Mouse (Mus musculus): Measurements from ENCODE around the gene Greb1. TPM values are rescaled to one million over a fixed set of nuclear protein-coding genes. Genes with fewer than 3 reads are reported as not detected.
A peak's percentile ranks its signal among the peaks of the same experiment; 100 is the strongest.
"Not testable (repeated sequence)": the region's sequence is repeated elsewhere in the genome, so short reads cannot be mapped to it uniquely, and the experiment has no call there.

Greb1 gene
- polyA plus RNA-seq, 1 experiment from 2014 or later: 19.0 TPM

DNA sequence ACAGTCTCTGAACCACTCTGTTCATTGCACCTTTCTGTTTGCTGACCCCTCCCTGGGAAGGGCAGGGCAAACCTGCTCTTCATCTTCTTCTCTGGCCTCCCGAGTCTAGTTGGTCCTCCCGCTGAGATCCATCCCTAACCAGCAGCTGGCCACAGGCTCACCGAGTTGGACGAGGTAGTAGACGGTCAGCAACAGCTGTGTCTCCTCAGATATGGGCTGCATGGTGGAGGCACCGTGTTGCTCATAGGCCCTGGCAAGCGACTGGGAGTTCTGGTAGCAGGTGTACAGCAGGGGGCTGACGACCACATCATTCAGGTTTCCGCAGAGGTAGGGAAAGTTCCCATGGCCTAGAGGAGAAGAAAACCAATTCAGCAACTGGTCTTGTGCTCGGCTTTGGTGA is 86.1 kb downstream of the Greb1 start:
- H3K9me3 ChIP-seq: no peaks in the 10 kb centered on the region
- no peaks in the 10 kb centered on the region for H3K27me3 ChIP-seq (ENCODE audit: insufficient read depth, poor library complexity, severe bottlenecking)
- H3K4me1 ChIP-seq (replicated peaks): 0 out of 2 replicates have a peak, but pooled peaks cover 5% of the 10 kb centered on the region
- peaks cover 82% of the 10 kb centered on the region for H3K36me3 ChIP-seq
- 91% methylated on average over 10 of the region's 10 CpGs for WGBS
- H3K27ac ChIP-seq: no peak overlapping the region
- DNase-seq (ENCODE audit: low spot score): no peak
- no peak overlapping the region for H3K4me3 ChIP-seq

DNA sequence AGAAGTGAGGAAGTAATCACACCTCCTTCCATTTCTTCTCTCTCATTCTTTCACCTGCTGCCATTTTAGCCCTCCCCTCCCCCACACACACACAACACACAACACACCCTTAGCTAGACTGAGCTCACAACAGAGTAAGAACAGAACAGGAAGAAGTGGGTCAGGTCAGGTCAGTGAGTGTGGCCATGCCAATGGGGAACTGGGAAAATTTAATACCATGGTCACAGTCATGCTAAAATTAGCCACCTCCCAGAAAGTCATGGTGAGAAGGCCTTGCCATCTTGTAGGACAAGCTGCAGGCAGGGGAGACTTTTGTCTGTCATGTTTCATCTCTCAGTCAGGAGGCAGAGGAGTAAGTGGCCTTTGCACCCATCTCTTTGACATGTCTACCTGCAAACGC is 102.0 kb downstream of the Greb1 start:
- WGBS: 91% methylated on average over 1 of the region's 1 CpGs
- DNase-seq (ENCODE audit: low spot score): no peak

DNA sequence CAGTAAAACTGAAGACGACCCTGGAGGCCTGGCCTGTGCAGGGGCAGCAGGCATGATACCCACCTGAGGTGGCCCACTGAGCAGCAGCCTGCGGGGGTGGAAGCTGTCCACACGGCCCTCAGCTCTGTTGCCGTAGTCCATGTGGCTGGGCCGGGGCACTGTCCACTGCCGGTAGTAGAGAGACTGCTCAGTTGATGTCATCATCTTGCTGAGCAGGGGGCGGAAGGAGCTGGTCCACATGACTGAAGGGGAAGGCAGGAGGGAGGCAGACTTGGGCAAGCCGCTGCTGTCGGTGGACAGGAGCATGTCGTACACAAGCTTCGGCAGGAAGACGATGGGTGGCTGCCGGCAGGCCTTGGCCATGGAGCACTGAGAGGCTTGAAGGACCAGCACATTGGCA is 104.5 kb downstream of the Greb1 start:
- 94% methylated on average over 13 of the region's 13 CpGs for WGBS
- Histone ChIP-seq H3K4me1 (replicated peaks) (no peaks in the 10 kb centered on the region), H3K9me3 (no peaks in the 10 kb centered on the region), H3K36me3 (peaks cover 92% of the 10 kb centered on the region), H3K27ac (no peak overlapping the region), H3K27me3 (ENCODE audit: insufficient read depth, poor library complexity, severe bottlenecking) (no peaks in the 10 kb centered on the region), H3K4me3 (no peak overlapping the region)
- no peak for DNase-seq (ENCODE audit: low spot score)

More for the DNA sequence above, 102.0 kb downstream of the Greb1 start:
- H3K4me3 ChIP-seq: no peak overlapping the region
- no peaks in the 10 kb centered on the region for H3K27me3 ChIP-seq (ENCODE audit: insufficient read depth, poor library complexity, severe bottlenecking)
- H3K4me1 ChIP-seq (replicated peaks): no peaks in the 10 kb centered on the region
- H3K27ac ChIP-seq: no peak overlapping the region
- H3K36me3 ChIP-seq: peaks cover 92% of the 10 kb centered on the region
- H3K9me3 ChIP-seq: no peaks in the 10 kb centered on the region

DNA sequence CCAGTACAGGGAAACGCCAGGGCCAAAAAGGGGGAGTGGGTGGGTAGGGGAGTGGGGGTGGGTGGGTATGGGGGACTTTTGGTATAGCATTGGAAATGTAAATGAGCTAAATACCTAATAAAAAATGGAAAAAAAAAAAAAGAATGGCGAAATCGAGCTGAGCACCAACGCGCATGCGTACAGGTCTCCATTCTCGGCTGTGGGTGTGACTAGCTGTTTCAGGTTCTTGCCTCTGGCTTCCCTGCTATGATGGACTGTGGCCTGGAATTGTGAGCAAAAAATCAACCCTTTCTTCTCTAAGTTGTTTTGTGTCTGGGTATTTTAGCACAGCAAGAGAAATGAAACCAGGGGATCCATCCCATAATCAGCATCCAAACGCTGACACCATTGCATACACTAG is 105.4 kb downstream of the Greb1 start:
- WGBS: 94% methylated on average over 7 of the region's 8 CpGs
- not testable (repeated sequence) for H3K27me3 ChIP-seq (ENCODE audit: insufficient read depth, poor library complexity, severe bottlenecking); H3K4me1 ChIP-seq (replicated peaks); DNase-seq (ENCODE audit: low spot score); H3K4me3 ChIP-seq; H3K9me3 ChIP-seq; H3K27ac ChIP-seq
- H3K36me3 ChIP-seq: peaks cover 92% of the 10 kb centered on the region

DNA sequence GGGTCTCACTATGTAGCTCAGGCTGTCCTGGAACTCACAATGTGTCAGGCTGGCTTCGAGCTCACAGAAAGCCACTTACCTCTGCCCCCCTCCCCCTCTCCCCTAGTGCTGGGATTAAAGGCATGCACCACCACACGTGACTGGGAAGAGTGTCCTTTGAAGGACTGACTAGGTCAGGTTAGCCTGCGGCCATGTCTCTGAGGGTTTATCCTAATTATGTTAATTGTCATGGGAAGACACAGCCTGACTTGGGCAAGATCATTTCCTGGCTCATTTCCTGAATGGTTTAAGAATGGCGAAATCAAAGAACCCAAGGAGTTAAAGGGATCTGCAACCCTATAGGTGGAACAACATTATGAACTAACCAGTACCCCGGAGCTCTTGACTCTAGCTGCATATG is 105.9 kb downstream of the Greb1 start:
- no peak for DNase-seq (ENCODE audit: low spot score)

DNA sequence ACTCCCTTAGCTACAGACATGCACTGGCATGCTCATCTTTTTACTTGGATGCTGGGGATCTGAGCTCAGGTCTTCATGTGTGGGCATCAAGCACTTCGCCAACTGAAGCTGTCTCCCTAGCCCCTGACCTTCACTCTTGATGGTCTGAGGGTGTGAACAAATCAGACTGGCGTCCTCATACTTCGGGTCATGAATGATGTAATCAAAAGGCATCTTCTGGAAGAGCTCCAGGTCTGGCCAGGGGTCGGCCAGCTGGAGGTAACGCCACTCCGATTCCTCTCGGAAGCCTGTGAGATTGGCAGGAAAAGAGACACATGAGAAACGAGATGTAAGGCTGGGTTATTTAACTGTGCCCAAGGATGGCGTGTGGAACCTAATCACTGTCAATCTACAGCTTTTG is 110.1 kb downstream of the Greb1 start:
- H3K9me3 ChIP-seq: no peaks in the 10 kb centered on the region
- H3K36me3 ChIP-seq: peaks cover 88% of the 10 kb centered on the region

More for the DNA sequence above, 105.9 kb downstream of the Greb1 start:
- no peaks in the 10 kb centered on the region for H3K9me3 ChIP-seq
- H3K27ac ChIP-seq: no peak overlapping the region
- H3K36me3 ChIP-seq: peaks cover 91% of the 10 kb centered on the region
- H3K4me1 ChIP-seq (replicated peaks): no peaks in the 10 kb centered on the region
- H3K4me3 ChIP-seq: no peak overlapping the region
- WGBS: 83% methylated on average over 5 of the region's 5 CpGs
- H3K27me3 ChIP-seq (ENCODE audit: insufficient read depth, poor library complexity, severe bottlenecking): no peaks in the 10 kb centered on the region

DNA sequence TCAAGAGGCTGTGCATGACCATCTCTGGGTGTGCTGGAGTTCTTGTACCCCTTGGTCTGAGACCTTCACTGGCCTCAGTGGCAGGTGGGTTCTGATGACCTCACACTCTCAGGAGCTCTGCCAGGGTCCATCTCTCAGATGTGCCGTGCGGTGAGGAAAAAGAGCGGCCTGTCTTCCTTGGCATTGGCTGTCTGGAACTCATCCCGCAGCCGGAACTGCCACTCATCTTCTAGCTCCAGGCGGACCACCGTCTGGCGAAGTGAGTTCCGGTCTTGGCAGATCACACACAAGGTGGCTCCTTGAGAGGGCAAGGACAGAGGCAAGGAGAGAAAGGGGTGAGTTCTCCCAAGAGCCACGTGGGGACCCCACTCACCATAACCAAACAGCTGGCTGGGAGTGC is 128.4 kb downstream of the Greb1 start:
- Histone ChIP-seq H3K36me3 (peaks cover 95% of the 10 kb centered on the region), H3K27ac (no peak overlapping the region), H3K4me1 (replicated peaks) (no peaks in the 10 kb centered on the region), H3K27me3 (ENCODE audit: insufficient read depth, poor library complexity, severe bottlenecking) (no peaks in the 10 kb centered on the region), H3K9me3 (no peaks in the 10 kb centered on the region), H3K4me3 (no peak overlapping the region)
- DNase-seq (ENCODE audit: low spot score): no peak
- WGBS: 95% methylated on average over 10 of the region's 10 CpGs

More for the DNA sequence above, 110.1 kb downstream of the Greb1 start:
- Histone ChIP-seq H3K27ac (no peak overlapping the region), H3K4me1 (replicated peaks) (no peaks in the 10 kb centered on the region), H3K4me3 (no peak overlapping the region), H3K27me3 (ENCODE audit: insufficient read depth, poor library complexity, severe bottlenecking) (no peaks in the 10 kb centered on the region)
- no peak for DNase-seq (ENCODE audit: low spot score)
- WGBS: 94% methylated on average over 9 of the region's 9 CpGs

DNA sequence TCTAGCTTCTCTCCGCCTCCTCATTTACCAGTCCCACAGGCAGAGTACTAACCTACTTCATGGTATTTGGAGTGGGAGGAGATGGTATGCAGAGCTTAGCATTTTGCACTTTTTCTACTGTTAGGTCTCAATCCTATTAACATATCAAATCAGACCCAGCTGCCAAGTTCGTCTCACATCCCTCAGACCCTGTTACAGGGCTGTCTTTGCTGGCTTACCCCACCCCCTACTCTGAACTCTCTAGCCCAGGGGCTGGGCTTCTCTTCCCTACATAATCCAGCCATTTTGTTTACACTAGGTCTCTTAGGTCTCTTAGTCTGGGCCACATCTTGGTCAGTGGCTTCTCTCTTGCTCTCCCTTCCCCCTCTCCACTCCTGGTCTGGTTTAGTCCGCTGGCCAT is 131.5 kb downstream of the Greb1 start:
- no peak overlapping the region for H3K27ac ChIP-seq
- peaks cover 65% of the 10 kb centered on the region for H3K36me3 ChIP-seq

DNA sequence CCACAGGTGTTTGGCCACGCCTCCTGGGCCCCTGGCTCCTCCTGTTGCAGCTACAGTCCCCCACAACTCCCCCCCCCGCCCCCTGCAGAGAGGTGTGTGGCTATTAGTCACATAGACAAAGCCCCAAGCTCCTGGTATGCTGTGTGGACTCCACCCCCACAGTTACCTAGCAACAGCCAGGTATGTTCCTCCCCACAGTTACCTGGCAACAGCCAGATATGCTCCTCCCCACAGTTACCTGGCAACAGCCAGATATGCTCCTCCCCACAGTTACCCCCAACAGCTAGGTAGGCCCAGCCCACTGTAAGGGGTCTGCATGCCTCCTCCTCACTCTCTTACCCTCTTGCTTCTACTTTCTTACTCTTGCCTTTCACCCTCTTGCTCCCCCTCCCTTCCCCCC is 135.7 kb downstream of the Greb1 start:
- H3K36me3 ChIP-seq: peaks cover 23% of the 10 kb centered on the region
- H3K4me1 ChIP-seq (replicated peaks): peaks cover 16% of the 10 kb centered on the region
- DNase-seq (ENCODE audit: low spot score): peak; percentile 46
- no peaks in the 10 kb centered on the region for H3K27me3 ChIP-seq (ENCODE audit: insufficient read depth, poor library complexity, severe bottlenecking)
- H3K9me3 ChIP-seq: no peaks in the 10 kb centered on the region
- 4% methylated on average over 2 of the region's 2 CpGs for WGBS
- no peak overlapping the region for H3K4me3 ChIP-seq
- H3K27ac ChIP-seq: no peak overlapping the region

More for the DNA sequence above, 131.5 kb downstream of the Greb1 start:
- Histone ChIP-seq H3K4me1 (replicated peaks) (peaks cover 16% of the 10 kb centered on the region), H3K27me3 (ENCODE audit: insufficient read depth, poor library complexity, severe bottlenecking) (no peaks in the 10 kb centered on the region), H3K9me3 (no peaks in the 10 kb centered on the region), H3K4me3 (no peak overlapping the region)
- WGBS: 74% methylated on average over 3 of the region's 3 CpGs
- DNase-seq (ENCODE audit: low spot score): no peak

DNA sequence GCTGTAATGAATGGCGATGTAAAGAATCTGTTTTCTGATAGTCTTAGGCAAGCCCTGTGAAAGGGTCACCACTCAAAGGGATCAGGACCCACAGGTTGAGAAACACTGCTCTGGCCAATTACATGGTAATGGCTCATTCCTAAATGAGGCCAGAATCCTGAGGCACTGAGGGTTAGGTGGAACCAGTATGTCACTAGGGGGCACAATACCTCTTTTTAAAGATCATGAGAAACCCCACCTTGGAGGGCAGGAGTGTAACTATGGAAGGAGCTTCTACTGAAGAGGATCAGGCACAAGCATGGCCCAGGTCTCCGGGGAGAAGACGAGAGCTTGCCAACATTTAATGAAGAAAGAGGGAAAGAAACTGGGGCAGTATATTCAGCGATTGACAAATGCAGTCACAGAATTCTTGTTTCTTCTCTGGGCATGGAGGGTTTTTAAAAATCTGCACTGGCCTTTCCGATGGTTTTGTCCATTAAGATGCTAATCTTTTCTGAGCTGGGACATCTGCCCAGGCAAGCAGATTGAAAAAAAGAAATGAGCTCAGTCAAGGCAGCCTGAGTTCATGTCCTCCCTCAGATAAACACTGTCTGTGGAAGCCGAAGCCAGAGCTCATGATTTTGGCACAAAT is 137.6 kb downstream of the Greb1 start:
- 80% methylated on average over 6 of the region's 6 CpGs for WGBS
- Histone ChIP-seq H3K4me1 (replicated peaks) (peaks cover 16% of the 10 kb centered on the region), H3K36me3 (peaks cover 4% of the 10 kb centered on the region; the same call in 1 of the 2 replicates), H3K9me3 (no peaks in the 10 kb centered on the region), H3K27me3 (ENCODE audit: insufficient read depth, poor library complexity, severe bottlenecking) (no peaks in the 10 kb centered on the region), H3K4me3 (no peak overlapping the region), H3K27ac (no peak overlapping the region)
- no peak for DNase-seq (ENCODE audit: low spot score)

DNA sequence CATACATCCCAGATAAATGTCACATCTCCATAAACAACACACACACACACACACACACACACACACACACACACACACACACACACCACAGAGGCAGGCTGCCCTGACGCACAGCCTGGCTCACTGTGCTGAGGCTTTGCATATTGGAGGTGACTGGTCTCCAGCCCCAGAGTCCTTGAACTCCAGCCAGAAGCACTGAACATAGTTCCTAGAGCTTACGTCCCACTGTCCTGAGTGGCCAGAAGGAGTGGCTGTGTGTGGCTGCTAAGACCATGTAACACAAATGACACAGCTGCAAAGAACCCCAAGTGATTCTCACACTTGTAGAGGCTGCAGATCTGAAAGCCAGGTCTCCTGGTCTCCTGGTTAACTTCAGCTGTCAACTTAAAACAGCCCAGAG is 138.8 kb downstream of the Greb1 start:
- 90% methylated on average over 2 of the region's 2 CpGs for WGBS
- Histone ChIP-seq H3K27ac (no peak overlapping the region), H3K9me3 (no peaks in the 10 kb centered on the region), H3K36me3 (no peaks in the 10 kb centered on the region), H3K4me3 (no peak overlapping the region), H3K27me3 (ENCODE audit: insufficient read depth, poor library complexity, severe bottlenecking) (no peaks in the 10 kb centered on the region), H3K4me1 (replicated peaks) (peaks cover 16% of the 10 kb centered on the region)
- no peak for DNase-seq (ENCODE audit: low spot score)

DNA sequence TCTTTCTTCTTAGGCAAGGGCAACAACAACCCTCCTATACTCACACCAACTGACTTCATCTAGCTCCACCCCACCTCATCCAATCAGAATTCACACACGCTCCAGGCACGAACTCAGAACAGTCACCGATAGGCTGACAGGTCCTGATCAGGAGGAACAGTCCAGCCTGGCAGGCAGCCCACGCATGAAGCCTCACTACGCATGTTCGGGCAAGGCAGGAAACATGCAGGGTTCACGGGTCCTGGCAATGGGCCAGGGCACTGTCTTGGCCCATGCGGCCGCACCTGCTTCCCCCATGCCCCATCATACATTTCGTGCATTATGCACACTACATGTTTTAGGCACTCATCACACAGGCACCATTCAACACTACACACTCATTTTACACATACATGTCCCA is 139.2 kb downstream of the Greb1 start:
- Histone ChIP-seq H3K36me3 (no peaks in the 10 kb centered on the region), H3K4me3 (no peak overlapping the region), H3K9me3 (no peaks in the 10 kb centered on the region), H3K27me3 (ENCODE audit: insufficient read depth, poor library complexity, severe bottlenecking) (0 out of 2 replicates have a peak, but pooled peaks cover 2% of the 10 kb centered on the region), H3K27ac (no peak overlapping the region), H3K4me1 (replicated peaks) (peaks cover 16% of the 10 kb centered on the region)
- no peak for DNase-seq (ENCODE audit: low spot score)
- 92% methylated on average over 10 of the region's 10 CpGs for WGBS

DNA sequence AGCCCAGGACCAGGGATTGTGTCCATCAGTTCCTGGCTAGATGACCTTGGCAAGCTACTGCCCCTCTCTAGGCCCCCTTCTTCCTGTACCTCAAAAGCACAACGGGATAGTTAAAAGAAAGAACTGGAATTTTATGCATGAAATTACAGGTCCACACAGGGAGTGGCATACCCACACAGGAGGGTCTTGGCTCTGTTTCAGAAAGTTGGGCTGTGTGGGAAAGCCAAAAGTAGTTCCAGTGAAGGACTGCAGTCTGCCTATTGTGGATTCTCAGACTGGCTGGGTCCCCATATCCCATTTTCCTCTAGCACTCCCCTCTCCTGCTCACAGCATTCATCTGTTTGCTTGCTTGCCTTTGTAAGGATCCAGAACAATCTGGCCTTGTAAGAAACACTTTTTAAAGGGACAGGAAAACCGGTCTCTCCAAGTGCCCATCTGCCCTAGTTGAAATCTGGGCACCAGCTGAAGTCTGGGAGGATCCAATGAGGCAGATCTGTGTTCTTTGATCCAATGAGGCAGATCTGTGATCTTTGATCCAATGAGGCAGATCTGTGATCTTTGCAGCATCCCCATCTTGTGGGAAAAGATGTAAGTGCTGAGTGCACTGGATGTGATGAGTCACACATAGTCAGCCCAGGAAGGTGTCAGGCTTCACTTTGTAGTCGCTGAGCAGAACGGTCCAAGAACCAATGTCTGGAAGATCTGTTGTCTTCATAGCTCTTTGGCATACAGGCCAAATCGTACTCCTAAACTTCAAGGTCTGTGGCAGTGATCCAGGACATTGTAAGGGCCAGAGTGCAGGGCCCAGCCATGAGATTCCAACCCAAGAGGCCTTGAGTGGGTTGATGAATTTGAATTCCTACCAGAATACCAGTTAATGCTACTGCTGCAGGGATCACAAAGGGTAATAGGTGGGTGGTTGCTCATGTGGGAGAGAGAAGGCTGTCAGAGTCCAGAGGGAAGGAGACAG is 143.5 kb downstream of the Greb1 start:
- Histone ChIP-seq H3K27me3 (ENCODE audit: insufficient read depth, poor library complexity, severe bottlenecking) (peaks cover 39% of the 10 kb centered on the region), H3K4me1 (replicated peaks) (peaks cover 8% of the 10 kb centered on the region), H3K4me3 (no peak overlapping the region), H3K9me3 (no peaks in the 10 kb centered on the region), H3K27ac (no peak overlapping the region), H3K36me3 (no peaks in the 10 kb centered on the region)
- 83% methylated on average over 5 of the region's 5 CpGs for WGBS
- no peak for DNase-seq (ENCODE audit: low spot score)
